Mouse (Mus musculus) hindbrain, embryonic 15.5 days (tissue): ENCODE measurements around the gene Gm21987. TPM values are rescaled to one million over a fixed set of nuclear protein-coding genes. Genes with fewer than 3 reads are reported as not detected.

ENCODE experiments used
- ATAC-seq: fragments of 200-750 bp; cut with Nextera tagmentation; 2 replicates; pipeline ENCODE4 v1.8.0; 2017; ENCODE audit warnings: low read depth, moderate number of reproducible peaks, moderate TSS enrichment; ENCODE audit not compliant: low FRiP score
- H3K27ac ChIP-seq: fragments of 300-500 bp; sonication (generic); replicated peaks from 2 replicates; pipeline ENCODE4 v1.5.1; 2015; ENCODE audit warnings: mild to moderate bottlenecking, inconsistent platforms
- H3K27me3 ChIP-seq: fragments of 300-500 bp; sonication (generic); 2 replicates; pipeline ENCODE4 v1.6.1; 2015; ENCODE audit warnings: control low read depth, inconsistent platforms
- H3K36me3 ChIP-seq: fragments of 300-500 bp; sonication (generic); 2 replicates; pipeline ENCODE4 v1.6.1; 2015; ENCODE audit warnings: control low read depth, inconsistent platforms
- H3K4me1 ChIP-seq: fragments of 300-500 bp; sonication (generic); replicated peaks from 2 replicates; pipeline ENCODE4 v1.6.1; 2015; ENCODE audit warnings: control low read depth, inconsistent platforms
- H3K4me2 ChIP-seq: fragments of 300-500 bp; sonication (generic); 2 replicates; pipeline ENCODE4 v1.6.1; 2015; ENCODE audit warnings: moderate library complexity, mild to moderate bottlenecking, inconsistent platforms
- H3K4me3 ChIP-seq: fragments of 300-500 bp; sonication (generic); 2 replicates; pipeline ENCODE4 v1.5.1; 2015; ENCODE audit warnings: mild to moderate bottlenecking, inconsistent platforms
- H3K9ac ChIP-seq: fragments of 300-500 bp; sonication (generic); 2 replicates; pipeline ENCODE4 v1.6.1; 2015; ENCODE audit warnings: inconsistent platforms
- H3K9me3 ChIP-seq: fragments of 300-500 bp; sonication (generic); 2 replicates; pipeline ENCODE4 v1.6.1; 2016; ENCODE audit warnings: control low read depth, inconsistent platforms
- WGBS: fragments of 180-500 bp; shearing (Covaris S2); methylation state at CpG from one replicate; pipeline ENCODE4 v1.1.7; 2015; 5-methylcytosine and 5-hydroxymethylcytosine counted together
- polyA plus RNA-seq: library from polyadenylated mRNA; unstranded; fragments of >200 nt; fragmentation: Nextera tagmentation; extraction: Ambion mirVana; gene quantifications from 2 replicates; pipeline ENCODE4 v1.2.1, GENCODE M21; 2015

Gene Gm21987
- polyA plus RNA-seq, 1 experiment from 2014 or later: not detected

DNA sequence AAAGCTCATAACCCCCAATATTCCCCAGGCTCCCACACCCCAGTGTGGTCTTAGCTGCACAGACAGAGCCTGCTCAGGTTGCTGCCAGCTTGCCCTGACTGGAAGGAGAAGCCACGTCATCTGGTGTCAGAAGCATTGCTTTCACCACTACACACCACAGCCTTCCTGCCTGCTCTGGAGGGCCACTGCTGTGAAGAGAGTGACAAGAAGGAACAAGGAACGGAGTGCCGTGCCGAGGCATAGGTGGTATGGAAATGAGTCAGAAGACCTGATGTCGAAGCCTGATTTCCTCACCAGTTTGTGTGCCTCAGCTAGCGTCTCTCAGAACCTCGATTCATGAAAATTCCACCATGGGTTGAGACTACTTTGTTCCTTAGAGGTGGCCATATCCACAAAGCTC lies 56.8 kb downstream of the Gm21987 start:
- no peak for ATAC-seq
- Histone ChIP-seq H3K9ac (no peak overlapping the region), H3K9me3 (no peaks in the 10 kb centered on the region), H3K4me1 (peaks cover 14% of the 10 kb centered on the region), H3K36me3 (no peaks in the 10 kb centered on the region), H3K27ac (no peak overlapping the region), H3K27me3 (no peaks in the 10 kb centered on the region), H3K4me2 (no peak overlapping the region), H3K4me3 (no peak overlapping the region)
- 90% methylated on average over 7 of the region's 7 CpGs for WGBS

DNA sequence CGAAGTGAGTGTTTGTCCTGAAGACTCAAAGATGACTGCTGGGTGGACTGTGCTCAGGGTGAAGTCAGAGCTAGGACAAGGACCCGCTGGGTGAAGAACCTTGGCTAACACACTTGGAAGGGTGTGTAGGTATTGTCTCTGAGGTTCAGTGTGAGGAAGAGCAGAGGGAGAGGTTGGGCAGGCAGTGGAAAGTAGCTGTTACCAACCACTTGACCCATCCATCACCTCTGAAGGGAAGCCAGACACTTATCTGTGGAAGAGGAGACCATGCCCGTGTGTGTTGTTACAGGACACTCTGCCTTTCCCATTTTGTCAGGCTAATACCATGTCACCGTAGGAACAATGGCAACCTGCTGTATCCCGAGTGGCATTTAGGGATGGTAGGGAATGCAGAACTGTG lies 59.5 kb downstream of the Gm21987 start:
- H3K27ac ChIP-seq: no peak overlapping the region
- H3K27me3 ChIP-seq: no peaks in the 10 kb centered on the region
- H3K4me3 ChIP-seq: no peak overlapping the region
- no peaks in the 10 kb centered on the region for H3K4me1 ChIP-seq
- H3K9me3 ChIP-seq: no peaks in the 10 kb centered on the region
- no peak overlapping the region for H3K9ac ChIP-seq
- 78% methylated on average over 5 of the region's 5 CpGs for WGBS
- H3K36me3 ChIP-seq: no peaks in the 10 kb centered on the region
- H3K4me2 ChIP-seq: no peak overlapping the region
- no peak for ATAC-seq

DNA sequence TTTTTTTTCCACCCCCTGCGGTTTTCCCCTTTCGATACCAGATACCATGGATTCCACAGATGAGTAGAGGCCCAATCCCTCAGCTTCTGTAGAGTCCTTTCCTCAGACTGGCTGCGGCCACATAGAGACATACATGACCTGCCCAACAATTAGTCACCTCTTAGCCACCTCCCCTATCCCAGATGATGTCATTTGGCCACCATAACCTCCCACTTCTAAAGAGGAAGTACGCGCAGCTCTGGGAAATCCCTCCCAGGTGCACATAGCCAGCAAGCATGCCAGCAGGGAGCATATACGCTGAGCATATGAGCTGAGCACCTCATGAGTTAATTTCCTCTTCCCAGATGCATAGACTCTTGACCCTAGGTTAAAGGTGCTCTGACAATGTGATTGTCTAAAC lies 59.9 kb downstream of the Gm21987 start:
- H3K27ac ChIP-seq: no peak overlapping the region
- no peaks in the 10 kb centered on the region for H3K4me1 ChIP-seq
- no peaks in the 10 kb centered on the region for H3K27me3 ChIP-seq
- ATAC-seq: no peak
- no peak overlapping the region for H3K9ac ChIP-seq
- no peaks in the 10 kb centered on the region for H3K9me3 ChIP-seq
- H3K4me3 ChIP-seq: no peak overlapping the region
- no peak overlapping the region for H3K4me2 ChIP-seq
- no peaks in the 10 kb centered on the region for H3K36me3 ChIP-seq
- 90% methylated on average over 6 of the region's 6 CpGs for WGBS

DNA sequence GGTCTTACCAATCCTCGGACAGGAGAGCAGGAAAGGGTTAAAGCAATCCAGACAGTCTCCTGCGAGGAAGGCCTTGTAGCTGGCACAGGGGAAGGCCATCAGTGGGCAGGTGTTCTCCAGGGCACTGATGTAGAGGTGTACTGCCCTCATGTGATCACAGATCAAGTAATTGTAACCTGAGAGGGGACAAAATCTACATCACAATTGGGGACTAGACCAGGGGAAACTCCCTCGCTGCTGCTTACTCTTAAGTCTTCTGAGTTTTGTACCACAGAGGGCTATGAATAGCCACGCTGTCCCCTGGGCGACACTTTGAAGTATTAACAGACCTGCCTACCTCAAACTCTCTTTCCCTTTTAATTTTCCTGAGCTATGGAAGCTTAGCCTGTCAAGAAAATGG lies 60.7 kb downstream of the Gm21987 start:
- no peak overlapping the region for H3K4me3 ChIP-seq
- no peaks in the 10 kb centered on the region for H3K27me3 ChIP-seq
- no peak overlapping the region for H3K9ac ChIP-seq
- no peaks in the 10 kb centered on the region for H3K36me3 ChIP-seq
- no peaks in the 10 kb centered on the region for H3K9me3 ChIP-seq
- H3K4me1 ChIP-seq: no peaks in the 10 kb centered on the region
- H3K4me2 ChIP-seq: no peak overlapping the region
- ATAC-seq: no peak
- no peak overlapping the region for H3K27ac ChIP-seq
- 39% methylated on average over 5 of the region's 5 CpGs for whole genome bisulfite sequencing

DNA sequence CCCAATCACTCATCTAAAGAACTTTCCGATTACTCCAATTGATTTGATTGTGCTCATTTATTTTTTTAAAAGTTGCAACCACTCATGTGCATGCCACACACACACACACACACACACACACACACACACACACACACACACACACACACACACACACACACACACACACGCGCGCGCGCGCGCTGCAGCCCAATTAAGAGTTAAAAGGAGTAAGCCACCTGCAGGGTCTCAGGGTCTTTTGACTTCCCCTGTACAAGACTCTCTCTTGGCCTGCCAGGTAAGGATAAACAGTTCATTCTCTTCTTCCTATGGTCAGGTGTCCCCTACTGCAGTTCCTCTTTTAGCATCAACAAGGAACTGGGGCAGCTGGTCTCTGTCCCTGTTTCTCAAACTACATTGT lies 61.6 kb downstream of the Gm21987 start:
- Histone ChIP-seq H3K9ac (no peak overlapping the region), H3K36me3 (no peaks in the 10 kb centered on the region), H3K9me3 (no peaks in the 10 kb centered on the region), H3K27ac (no peak overlapping the region), H3K4me3 (no peak overlapping the region), H3K27me3 (no peaks in the 10 kb centered on the region), H3K4me1 (no peaks in the 10 kb centered on the region), H3K4me2 (no peak overlapping the region)
- 94% methylated on average over 8 of the region's 8 CpGs for WGBS
- ATAC-seq: no peak

Other genes starting within 250 kb of the Gm21987 start
- not detected in 2 replicates for gene Nr1i2, start 52.2 kb upstream of the Gm21987 start, polyA plus RNA-seq
- gene Maats1, start 4.9 kb upstream of the Gm21987 start, polyA plus RNA-seq: 1.1 and 1.4 TPM in 2 replicates
- gene Cox17, start within 50 bp of the Gm21987 start, polyA plus RNA-seq: 74.4 and 94.5 TPM in 2 replicates
- gene Popdc2, start 15.2 kb downstream of the Gm21987 start, polyA plus RNA-seq: 0.33 and 0.52 TPM in 2 replicates
- gene Pla1a, start 86.1 kb downstream of the Gm21987 start, polyA plus RNA-seq: 0.43 and 0.45 TPM in 2 replicates
- gene Adprh, start 105.7 kb downstream of the Gm21987 start, polyA plus RNA-seq: 143 and 165 TPM in 2 replicates
- gene Cd80, start 108.5 kb downstream of the Gm21987 start, polyA plus RNA-seq: 0.50 and 0.56 TPM in 2 replicates
- 32.0 and 35.2 TPM in 2 replicates for gene Timmdc1, start 175.6 kb downstream of the Gm21987 start, polyA plus RNA-seq
- gene Poglut1, start 203.2 kb downstream of the Gm21987 start, polyA plus RNA-seq: 50.7 and 52.8 TPM in 2 replicates
- gene Tmem39a, start 211.7 kb downstream of the Gm21987 start, polyA plus RNA-seq: 35.2 and 36.3 TPM in 2 replicates